Mouse (Mus musculus) forebrain, embryonic 16.5 days (tissue): Measurements from ENCODE around the gene Igfbp4. TPM values are rescaled to one million over a fixed set of nuclear protein-coding genes. Genes with fewer than 3 reads are reported as not detected.

Experiments used
- ATAC-seq: fragments of 200-750 bp; cut with Nextera tagmentation; 2 replicates; pipeline ENCODE4 v1.8.0; 2017; ENCODE audit warnings: mild to moderate bottlenecking, moderate library complexity
- H3K27ac ChIP-seq: fragments of 300-500 bp; sonication (generic); 2 replicates; pipeline ENCODE4 v1.5.1; 2014; ENCODE audit warnings: low read length, control low read depth
- H3K27me3 ChIP-seq: fragments of 300-500 bp; sonication (generic); replicated peaks from 2 replicates; pipeline ENCODE4 v1.6.1; 2014; ENCODE audit warnings: low read length; ENCODE audit not compliant: control insufficient read depth, insufficient read depth
- H3K36me3 ChIP-seq: fragments of 300-500 bp; sonication (generic); 2 replicates; pipeline ENCODE4 v1.6.1; 2014; ENCODE audit not compliant: control insufficient read depth, insufficient read depth
- H3K4me1 ChIP-seq: fragments of 300-500 bp; sonication (generic); replicated peaks from 2 replicates; pipeline ENCODE4 v1.6.1; 2014; ENCODE audit warnings: low read length; ENCODE audit not compliant: control insufficient read depth, insufficient read depth
- H3K4me2 ChIP-seq: fragments of 300-500 bp; sonication (generic); 2 replicates; pipeline ENCODE4 v1.6.1; 2014; ENCODE audit warnings: mild to moderate bottlenecking, low read length, control low read depth
- H3K4me3 ChIP-seq: fragments of 300-500 bp; sonication (generic); replicated peaks from 2 replicates; pipeline ENCODE4 v1.5.1; 2014; ENCODE audit warnings: mild to moderate bottlenecking, low read length, control low read depth
- H3K9ac ChIP-seq: fragments of 300-500 bp; sonication (generic); replicated peaks from 2 replicates; pipeline ENCODE4 v1.6.1; 2014; ENCODE audit warnings: low read depth, low read length, control low read depth
- H3K9me3 ChIP-seq: fragments of 300-500 bp; sonication (generic); 2 replicates; pipeline ENCODE4 v1.6.1; 2016; ENCODE audit warnings: low read length; ENCODE audit not compliant: control insufficient read depth
- WGBS: fragments of 180-500 bp; shearing (Covaris S2); extraction: QIAGEN DNeasy Blood & Tissue Kit; methylation state at CpG from one replicate; pipeline ENCODE4 v1.1.7; 2014; 5-methylcytosine and 5-hydroxymethylcytosine counted together
- polyA plus RNA-seq: library from polyadenylated mRNA; unstranded; fragments of >200 nt; fragmentation: Nextera tagmentation; extraction: Ambion mirVana; gene quantifications from 2 replicates; pipeline ENCODE4 v1.2.1, GENCODE M21; 2015

Igfbp4 gene
- polyA plus RNA-seq, 1 experiment from 2014 or later, result 147 TPM

DNA sequence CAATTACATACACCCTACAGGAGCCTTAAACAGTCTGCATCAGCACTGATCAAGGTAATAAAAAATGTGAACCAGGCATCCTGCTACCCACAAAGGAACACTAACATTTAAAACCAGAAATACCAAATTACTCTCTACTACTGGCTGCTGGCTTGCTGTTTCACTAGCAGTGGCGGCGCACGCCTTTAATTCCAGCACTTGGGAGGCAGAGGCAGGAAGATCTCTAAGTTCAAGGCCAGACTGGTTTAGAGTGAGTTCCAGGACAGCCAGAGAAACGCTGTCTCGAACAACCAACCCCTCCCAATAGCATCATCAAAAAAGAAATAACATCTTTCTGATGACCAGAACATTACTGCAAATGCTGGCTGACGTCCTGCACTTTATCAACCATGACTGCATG, 21.2 kb upstream of the Igfbp4 start:
- peaks cover 13% of the 10 kb centered on the region for H3K4me1 ChIP-seq
- H3K27ac ChIP-seq, result no peak overlapping the region
- H3K36me3 ChIP-seq, result no peaks in the 10 kb centered on the region
- H3K9me3 ChIP-seq, result no peaks in the 10 kb centered on the region
- ATAC-seq, result no peak
- H3K9ac ChIP-seq, result no peak overlapping the region
- WGBS, result 97% methylated on average over 6 of the region's 6 CpGs
- no peak overlapping the region for H3K4me2 ChIP-seq
- H3K27me3 ChIP-seq, result no peaks in the 10 kb centered on the region
- H3K4me3 ChIP-seq, result no peak overlapping the region

GRCm38 (mm10) chr11:99022384-99022933, 18.6 kb upstream of the Igfbp4 start:
- Histone ChIP-seq H3K4me1 (peaks cover 14% of the 10 kb centered on the region), H3K4me3 (peak overlapping the region; percentile 55), H3K27me3 (no peaks in the 10 kb centered on the region), H3K27ac (no peak overlapping the region), H3K36me3 (no peaks in the 10 kb centered on the region), H3K4me2 (peak overlapping the region; percentile 57), H3K9me3 (no peaks in the 10 kb centered on the region), H3K9ac (no peak overlapping the region)
- 71% methylated on average over 5 of the region's 5 CpGs for WGBS
- no peak for ATAC-seq

GRCm38 (mm10) chr11:99023094-99023493, 17.9 kb upstream of the Igfbp4 start:
- no peaks in the 10 kb centered on the region for H3K36me3 ChIP-seq
- H3K9ac ChIP-seq, result peak overlapping the region; percentile 18
- H3K4me2 ChIP-seq, result peak overlapping the region; percentile 57
- H3K9me3 ChIP-seq, result no peaks in the 10 kb centered on the region
- no peak for ATAC-seq
- H3K4me1 ChIP-seq, result peaks cover 14% of the 10 kb centered on the region
- peak overlapping the region; percentile 55 for H3K4me3 ChIP-seq
- 3% methylated on average over 4 of the region's 4 CpGs for WGBS
- no peaks in the 10 kb centered on the region for H3K27me3 ChIP-seq
- H3K27ac ChIP-seq, result no peak overlapping the region

GRCm38 (mm10) chr11:99023500-99024467, 17.3 kb upstream of the Igfbp4 start, which contains the start of gene Top2a:
Gene Top2a (minus strand): TSS chr11:99024189.
- Histone ChIP-seq H3K27me3 (no peaks in the 10 kb centered on the region), H3K27ac (peak within 1 kb of the TSS; percentile 7; the same call in 1 of the 2 replicates), H3K4me1 (peaks cover 14% of the 10 kb centered on the region), H3K9me3 (no peaks in the 10 kb centered on the region), H3K36me3 (no peaks in the 10 kb centered on the region), H3K4me2 (peak within 1 kb of the TSS; percentile 57), H3K4me3 (peak within 1 kb of the TSS; percentile 55), H3K9ac (peak within 1 kb of the TSS; percentile 46)
- WGBS, result under 1% methylated on average over 54 of the region's 54 CpGs
- peak; percentile 97 for ATAC-seq

DNA sequence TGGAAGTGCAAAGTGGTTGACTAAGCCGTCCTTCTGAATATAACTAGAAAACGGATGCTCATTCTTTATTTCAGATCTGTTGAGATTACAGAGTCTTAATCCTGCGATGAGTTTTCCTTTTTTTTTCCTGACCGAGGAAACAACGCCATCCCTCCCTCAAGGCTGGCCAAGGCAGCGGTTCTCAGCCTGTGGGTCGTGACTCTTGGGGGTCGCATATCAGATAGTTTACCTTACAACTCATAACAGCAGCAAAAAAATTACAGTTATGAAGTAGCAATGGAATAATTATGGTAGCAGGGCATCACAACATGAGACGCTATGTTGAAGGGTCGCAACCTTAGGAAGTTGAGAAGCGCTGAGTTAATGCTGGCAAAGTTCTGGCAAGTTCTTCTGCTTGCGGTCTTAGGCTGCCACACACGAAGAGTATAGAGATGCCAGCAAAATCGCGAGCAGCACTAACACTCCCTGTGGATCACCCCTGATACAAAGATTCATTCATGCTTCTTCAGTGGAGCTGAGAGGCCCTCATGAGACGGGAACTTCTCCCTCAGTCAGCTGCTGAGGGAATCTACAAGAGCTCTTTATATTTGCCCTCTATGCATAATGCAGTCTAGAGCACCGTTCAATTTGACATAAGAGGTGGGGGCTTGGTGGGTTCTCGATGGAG, 16.4 kb upstream of the Igfbp4 start:
- 47% methylated on average over 18 of the region's 18 CpGs for WGBS
- ATAC-seq, result 0 out of 2 replicates have a peak, but pooled peaks have one; percentile 1

DNA sequence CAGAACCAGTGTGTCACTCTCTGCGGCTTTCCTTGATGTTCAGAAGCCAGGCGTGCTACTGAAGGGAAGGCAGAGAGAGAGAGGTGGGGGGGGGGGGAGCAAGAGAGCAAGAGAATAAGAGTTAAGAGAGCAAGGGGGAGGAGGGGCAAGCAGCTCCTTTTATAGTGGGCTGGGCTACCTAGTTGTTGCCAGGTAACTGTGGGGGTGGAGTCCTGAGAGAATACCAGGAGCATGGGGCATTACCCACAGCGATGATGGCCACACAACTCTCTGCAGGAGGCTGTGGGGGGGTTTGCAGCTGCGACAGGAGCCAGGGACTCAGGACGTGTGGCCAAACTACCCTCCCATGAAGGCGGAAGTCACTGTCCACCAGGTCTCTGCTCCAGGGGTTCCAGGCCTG, 15.2 kb upstream of the Igfbp4 start:
- no peak overlapping the region for H3K9ac ChIP-seq
- WGBS, result 85% methylated on average over 6 of the region's 6 CpGs
- H3K27me3 ChIP-seq, result no peaks in the 10 kb centered on the region
- no peak overlapping the region for H3K4me2 ChIP-seq
- no peak overlapping the region for H3K4me3 ChIP-seq
- H3K4me1 ChIP-seq, result peaks cover 14% of the 10 kb centered on the region
- no peaks in the 10 kb centered on the region for H3K9me3 ChIP-seq
- no peak overlapping the region for H3K27ac ChIP-seq
- ATAC-seq, result no peak
- H3K36me3 ChIP-seq, result no peaks in the 10 kb centered on the region

More for the DNA sequence above, 16.4 kb upstream of the Igfbp4 start:
- peak overlapping the region; percentile 50 for H3K4me2 ChIP-seq
- no peaks in the 10 kb centered on the region for H3K9me3 ChIP-seq
- peak overlapping the region; percentile 49 for H3K4me3 ChIP-seq
- no peaks in the 10 kb centered on the region for H3K36me3 ChIP-seq
- H3K27ac ChIP-seq, result peak overlapping the region; percentile 7; the same call in 1 of the 2 replicates
- H3K9ac ChIP-seq, result 0 out of 2 replicates have a peak overlapping the region, but pooled peaks have one; percentile 33
- H3K27me3 ChIP-seq, result no peaks in the 10 kb centered on the region
- H3K4me1 ChIP-seq, result peaks cover 14% of the 10 kb centered on the region

DNA sequence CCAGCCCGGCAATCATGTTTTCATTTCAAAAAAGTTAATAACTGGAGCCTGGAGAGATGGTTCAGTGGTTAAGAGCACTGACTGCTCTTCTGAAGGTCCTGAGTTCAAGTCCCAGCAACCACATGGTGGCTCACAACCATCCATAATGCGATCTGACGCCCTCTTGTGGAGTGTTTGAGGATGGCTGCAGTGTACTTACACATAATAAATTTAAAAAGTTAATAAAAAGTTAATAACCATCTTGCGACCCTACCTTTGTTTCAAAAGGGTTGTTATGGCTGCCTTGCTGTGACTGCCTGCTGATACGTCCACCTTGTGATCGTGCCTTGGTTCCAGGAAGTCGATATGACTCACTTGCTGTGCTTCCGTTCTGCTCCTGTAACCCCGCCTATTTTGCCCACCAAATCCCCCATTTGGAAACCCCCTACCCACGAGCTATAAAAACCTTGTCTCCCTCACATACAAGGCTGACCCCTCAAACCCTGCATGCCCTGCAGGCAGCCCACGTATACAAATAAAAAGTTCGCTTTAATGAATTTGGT, 14.1 kb upstream of the Igfbp4 start:
- no peak for ATAC-seq
- 89% methylated on average over 12 of the region's 12 CpGs for WGBS

GRCm38 (mm10) chr11:99035350-99035749, 5.7 kb upstream of the Igfbp4 start:
- no peak overlapping the region for H3K4me2 ChIP-seq
- no peaks in the 10 kb centered on the region for H3K36me3 ChIP-seq
- 71% methylated on average over 4 of the region's 4 CpGs for WGBS
- peaks cover 9% of the 10 kb centered on the region for H3K4me1 ChIP-seq
- H3K4me3 ChIP-seq, result no peak overlapping the region
- H3K27ac ChIP-seq, result no peak overlapping the region
- no peaks in the 10 kb centered on the region for H3K27me3 ChIP-seq
- H3K9me3 ChIP-seq, result no peaks in the 10 kb centered on the region
- H3K9ac ChIP-seq, result no peak overlapping the region
- no peak for ATAC-seq

More for the DNA sequence above, 14.1 kb upstream of the Igfbp4 start:
- H3K4me2 ChIP-seq, result no peak overlapping the region
- no peaks in the 10 kb centered on the region for H3K9me3 ChIP-seq
- H3K4me3 ChIP-seq, result no peak overlapping the region
- no peaks in the 10 kb centered on the region for H3K27me3 ChIP-seq
- H3K4me1 ChIP-seq, result peaks cover 14% of the 10 kb centered on the region
- no peaks in the 10 kb centered on the region for H3K36me3 ChIP-seq
- H3K27ac ChIP-seq, result no peak overlapping the region
- no peak overlapping the region for H3K9ac ChIP-seq

GRCm38 (mm10) chr11:99036254-99036653, 4.8 kb upstream of the Igfbp4 start:
- no peak overlapping the region for H3K4me2 ChIP-seq
- ATAC-seq, result no peak
- WGBS, result 87% methylated on average over 6 of the region's 6 CpGs
- H3K27me3 ChIP-seq, result no peaks in the 10 kb centered on the region
- no peaks in the 10 kb centered on the region for H3K36me3 ChIP-seq
- no peak overlapping the region for H3K9ac ChIP-seq
- no peaks in the 10 kb centered on the region for H3K9me3 ChIP-seq
- H3K4me3 ChIP-seq, result no peak overlapping the region
- H3K27ac ChIP-seq, result no peak overlapping the region
- H3K4me1 ChIP-seq, result peaks cover 12% of the 10 kb centered on the region
